Mouse (Mus musculus) G1E (cell line): ENCODE results near the gene Fn3krp.

Source experiments
- CTCF ChIP-seq: IDR thresholded peaks from 2 replicates; pipeline ENCODE4 v1.5.1; 2012; ENCODE audit warnings: low read depth, low read length, inconsistent platforms, mixed read lengths
- GATA1 ChIP-seq: IDR thresholded peaks from 2 replicates; pipeline ENCODE4 v1.6.1; 2012; ENCODE audit warnings: borderline replicate concordance, low read length, inconsistent platforms, mixed read lengths
- GATA2 ChIP-seq: IDR thresholded peaks from 2 replicates; pipeline ENCODE4 v1.6.1; 2012; ENCODE audit warnings: low read depth, low read length, inconsistent platforms, borderline replicate concordance
- POLR2AphosphoS5 ChIP-seq: IDR thresholded peaks from 2 replicates; pipeline ENCODE4 v1.6.1; 2012; ENCODE audit warnings: low read depth, low read length, inconsistent platforms; ENCODE audit not compliant: insufficient replicate concordance
- TAL1 ChIP-seq: conservative IDR thresholded peaks from 2 replicates; pipeline ENCODE4 v1.6.1; 2012; ENCODE audit warnings: low read depth, low read length, inconsistent platforms, mixed read lengths

DNA sequence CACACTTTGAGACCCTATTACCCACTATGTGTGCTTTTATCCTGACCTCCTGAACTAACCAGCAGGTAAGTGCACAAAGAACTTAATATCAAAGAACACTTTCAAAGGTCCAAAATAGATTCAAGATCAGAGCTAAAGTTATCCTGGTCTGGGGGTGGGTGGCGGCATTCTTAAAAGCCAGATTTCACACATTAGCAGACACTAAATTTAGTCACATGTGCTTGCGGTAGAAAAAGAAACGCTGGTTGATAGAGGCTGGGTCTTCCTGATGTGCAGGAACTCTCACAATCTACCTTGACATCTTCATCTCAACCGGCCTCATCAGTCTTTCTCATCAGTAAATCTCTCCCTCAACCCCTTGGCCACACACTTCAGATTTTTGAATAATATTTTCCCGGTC, 6.4 kb upstream of the Fn3krp start:
- TF ChIP-seq CTCF = no peak
- no peak for TF ChIP-seq GATA1
- TF ChIP-seq TAL1 = no peak
- no peak for TF ChIP-seq POLR2AphosphoS5
- no peak for TF ChIP-seq GATA2
